Mouse (Mus musculus): ENCODE results near the gene Zfp58. TPM values are rescaled to one million over a fixed set of nuclear protein-coding genes. Genes with fewer than 3 reads are reported as not detected.
A peak's percentile ranks its signal among the peaks of the same experiment; 100 is the strongest.

Zfp58 gene
- polyA plus RNA-seq (2012; rRNA removed): 2.8 and 3.2 TPM in 2 replicates

DNA sequence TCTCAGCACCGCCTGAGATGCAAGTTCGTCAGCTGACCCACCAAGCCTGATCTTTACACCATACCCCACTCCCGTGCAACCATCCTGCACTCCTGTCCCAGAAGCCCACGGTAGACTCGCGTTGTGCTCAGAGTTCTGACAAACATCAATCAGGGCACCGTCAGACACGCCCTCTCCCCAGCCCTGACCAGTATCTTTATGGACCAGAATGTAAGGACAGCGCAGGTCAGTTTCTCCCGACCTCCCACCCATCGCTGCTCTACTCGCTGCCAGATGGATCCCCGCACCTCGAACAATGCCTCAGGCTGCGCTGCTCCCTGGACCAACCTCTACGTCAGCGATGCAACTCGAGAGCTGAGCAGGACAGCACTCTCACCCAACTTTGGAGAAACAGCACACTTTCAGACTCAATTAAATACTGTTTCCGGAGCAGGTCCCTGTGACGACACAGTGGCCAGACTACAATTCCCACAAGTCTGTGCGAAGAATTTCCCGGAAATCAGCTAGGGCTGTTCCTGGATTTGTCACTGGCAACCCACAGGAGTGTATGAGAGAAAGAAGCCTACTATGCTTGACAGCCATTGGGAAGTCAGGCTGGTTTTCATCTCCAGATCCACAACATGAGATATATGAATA, at the start of gene Zfp58:
Gene Zfp58 (minus strand): TSS at position 472 of the 636 bp plus-strand sequence.
- Histone ChIP-seq H3K4me1 (ENCODE audit: control insufficient read depth, insufficient read depth, low read length) (peaks cover 2% of the 10 kb centered on the region), H3K36me3 (ENCODE audit: control insufficient read depth, insufficient read depth, low read length) (no peaks in the 10 kb centered on the region), H3K4me3 (ENCODE audit: control insufficient read depth, low read depth, low read length) (peak within 1 kb of the TSS; percentile 91), H3K27ac (ENCODE audit: control insufficient read depth, insufficient read depth, low read depth, low read length) (peak within 1 kb of the TSS; percentile 39; the same call in 1 of the 2 replicates), H3K27me3 (ENCODE audit: control insufficient read depth, insufficient read depth, low read length) (no peaks in the 10 kb centered on the region)
- TF ChIP-seq CTCF (IDR thresholded peaks at IDR 0.05; ENCODE audit: control insufficient read depth, insufficient read depth, insufficient replicate concordance, low read depth, low read length): no peak
- TF ChIP-seq POLR2A (IDR thresholded peaks at IDR 0.05; ENCODE audit: control insufficient read depth, low read depth, low read length): 0 out of 2 replicates have a peak, but pooled peaks have one; percentile 39

DNA sequence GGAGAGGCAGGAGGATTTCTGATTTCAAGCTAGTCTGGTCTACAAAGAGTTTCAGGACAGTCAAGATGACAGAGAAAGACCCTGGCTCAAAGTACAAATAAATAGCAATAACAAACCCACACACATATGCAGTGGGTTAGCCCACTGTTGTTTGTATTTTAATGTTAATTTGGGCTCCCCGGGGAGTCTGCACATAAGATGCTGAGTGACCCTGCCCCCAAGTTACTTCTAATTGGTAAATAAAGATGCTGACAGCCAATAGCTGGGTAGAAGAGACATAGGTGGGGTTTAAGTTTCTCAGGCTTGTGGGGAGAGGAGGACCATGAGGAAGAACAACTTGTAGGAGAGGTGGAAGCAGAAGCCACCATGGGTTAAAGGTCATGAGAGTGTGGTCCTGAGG, 45.6 kb upstream of the Zfp58 start:
- Histone ChIP-seq H3K27ac (ENCODE audit: control insufficient read depth, insufficient read depth, low read depth, low read length) (no peak overlapping the region), H3K27me3 (ENCODE audit: control insufficient read depth, insufficient read depth, low read length) (no peaks in the 10 kb centered on the region), H3K4me3 (ENCODE audit: control insufficient read depth, low read depth, low read length) (no peak overlapping the region), H3K36me3 (ENCODE audit: control insufficient read depth, insufficient read depth, low read length) (peaks cover 2% of the 10 kb centered on the region; the same call in 1 of the 2 replicates), H3K4me1 (ENCODE audit: control insufficient read depth, insufficient read depth, low read length) (no peaks in the 10 kb centered on the region)
- no peak for TF ChIP-seq POLR2A (IDR thresholded peaks at IDR 0.05; ENCODE audit: control insufficient read depth, low read depth, low read length)

DNA sequence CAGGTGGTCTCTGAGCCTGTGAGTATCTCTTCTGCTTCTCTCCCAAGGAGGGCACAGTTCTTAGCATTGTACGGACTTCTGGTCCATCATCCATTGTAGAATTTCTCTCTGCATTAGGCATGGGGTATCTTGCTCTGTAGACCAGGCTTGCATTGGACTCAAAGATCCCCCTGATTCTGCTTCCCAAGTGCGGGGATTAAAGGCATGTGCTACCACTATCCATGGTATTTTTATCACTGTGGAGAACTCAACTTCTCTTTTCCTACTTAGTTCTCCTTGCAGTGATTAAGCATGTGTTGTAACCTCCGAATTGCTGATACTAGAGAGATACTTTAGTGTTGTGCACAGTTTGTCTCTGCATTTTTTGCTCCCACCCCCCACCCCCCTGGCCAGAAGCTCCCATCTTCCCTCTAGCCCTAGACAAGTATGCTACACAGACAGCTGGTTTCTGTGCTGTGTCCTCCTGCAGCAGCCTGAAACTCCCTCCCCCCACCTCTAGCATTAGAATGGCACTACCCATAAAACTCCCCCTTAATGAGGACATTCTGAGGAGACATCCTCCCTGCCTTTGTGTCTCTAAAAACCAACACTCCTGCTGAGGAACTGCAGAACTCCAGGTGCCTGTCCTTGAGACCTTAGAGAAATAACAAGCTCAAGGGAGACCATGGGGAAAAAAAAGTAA, 26.8 kb upstream of the Zfp58 start:
- TF ChIP-seq CTCF (IDR thresholded peaks at IDR 0.05; ENCODE audit: control insufficient read depth, insufficient read depth, insufficient replicate concordance, low read depth, low read length) (no peak), POLR2A (IDR thresholded peaks at IDR 0.05; ENCODE audit: control insufficient read depth, low read depth, low read length) (no peak)
- Histone ChIP-seq H3K4me3 (ENCODE audit: control insufficient read depth, low read depth, low read length) (peak overlapping the region; percentile 78), H3K27me3 (ENCODE audit: control insufficient read depth, insufficient read depth, low read length) (no peaks in the 10 kb centered on the region), H3K36me3 (ENCODE audit: control insufficient read depth, insufficient read depth, low read length) (no peaks in the 10 kb centered on the region), H3K4me1 (ENCODE audit: control insufficient read depth, insufficient read depth, low read length) (peaks cover 2% of the 10 kb centered on the region), H3K27ac (ENCODE audit: control insufficient read depth, insufficient read depth, low read depth, low read length) (no peak overlapping the region)

DNA sequence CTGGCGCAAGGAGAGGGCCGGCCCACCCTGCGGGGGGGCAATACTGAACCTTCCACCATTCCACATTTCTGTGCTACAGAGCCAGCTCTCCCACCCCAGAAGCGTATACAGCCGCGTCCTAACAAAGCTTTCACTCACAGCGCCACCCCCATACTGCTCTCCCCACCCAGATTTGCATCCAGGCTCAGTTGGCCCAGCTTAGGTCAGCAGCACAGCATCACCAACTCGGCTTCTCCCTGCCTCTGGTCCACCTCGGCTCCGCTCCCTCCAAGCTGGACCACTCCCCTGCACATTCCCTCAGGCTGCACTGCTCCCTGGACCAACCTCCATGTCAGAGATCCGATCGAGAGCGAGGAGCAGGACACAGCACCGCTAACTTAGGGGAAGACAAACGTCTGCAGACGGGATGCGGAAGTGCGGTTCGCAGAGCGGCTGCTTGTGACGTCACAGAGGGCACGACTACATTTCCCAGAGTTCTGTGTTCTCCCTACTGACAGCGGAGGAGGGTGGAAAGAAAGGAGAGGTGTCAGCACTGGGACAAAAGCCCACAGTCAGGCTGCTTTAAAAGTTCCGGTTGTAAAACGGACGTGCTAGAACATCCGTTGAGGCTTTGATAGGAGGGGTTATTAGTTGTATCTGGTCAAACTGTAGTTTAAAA, 25.5 kb upstream of the Zfp58 start, which contains the start of the genes Gm26965 and Zfp87:
Gene Gm26965 (minus strand): TSS at position 399 of the 658 bp plus-strand sequence.
Gene Zfp87 (minus strand): TSS at position 425 of the 658 bp plus-strand sequence.
- Histone ChIP-seq H3K4me3 (ENCODE audit: control insufficient read depth, low read depth, low read length) (peak within 1 kb of the TSS; percentile 98), H3K4me1 (ENCODE audit: control insufficient read depth, insufficient read depth, low read length) (peaks cover 2% of the 10 kb centered on the region), H3K36me3 (ENCODE audit: control insufficient read depth, insufficient read depth, low read length) (no peaks in the 10 kb centered on the region), H3K27ac (ENCODE audit: control insufficient read depth, insufficient read depth, low read depth, low read length) (peak within 1 kb of the TSS; percentile 82), H3K27me3 (ENCODE audit: control insufficient read depth, insufficient read depth, low read length) (no peaks in the 10 kb centered on the region)
- TF ChIP-seq CTCF (IDR thresholded peaks at IDR 0.05; ENCODE audit: control insufficient read depth, insufficient read depth, insufficient replicate concordance, low read depth, low read length): 0 out of 2 replicates have a peak, but pooled peaks have one; percentile 6
- peak; percentile 95; the same call in 1 of the 2 replicates for TF ChIP-seq POLR2A (IDR thresholded peaks at IDR 0.05; ENCODE audit: control insufficient read depth, low read depth, low read length)

DNA sequence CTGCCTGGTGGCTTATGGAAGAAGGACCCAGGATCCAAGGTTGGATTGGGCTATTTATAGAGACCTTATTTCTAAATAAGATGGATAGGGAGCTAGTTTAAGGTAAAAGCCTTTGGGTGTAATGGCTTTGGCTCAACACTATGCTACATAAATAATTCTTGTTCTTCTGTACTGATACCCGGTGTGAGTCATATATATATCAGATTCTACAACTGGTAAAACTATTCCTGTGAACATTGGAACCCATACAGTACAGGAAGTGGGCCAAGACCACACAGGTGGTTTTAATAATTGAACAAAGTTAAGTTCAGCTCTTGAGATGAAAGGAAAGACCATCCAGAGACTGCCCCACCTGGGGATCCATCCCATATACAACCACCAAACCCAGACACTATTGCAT, 553 bp upstream of the Zfp58 start:
- TF ChIP-seq POLR2A (IDR thresholded peaks at IDR 0.05; ENCODE audit: control insufficient read depth, low read depth, low read length) (no peak), CTCF (IDR thresholded peaks at IDR 0.05; ENCODE audit: control insufficient read depth, insufficient read depth, insufficient replicate concordance, low read depth, low read length) (no peak)
- Histone ChIP-seq H3K36me3 (ENCODE audit: control insufficient read depth, insufficient read depth, low read length) (no peaks in the 10 kb centered on the region), H3K27me3 (ENCODE audit: control insufficient read depth, insufficient read depth, low read length) (no peaks in the 10 kb centered on the region), H3K4me1 (ENCODE audit: control insufficient read depth, insufficient read depth, low read length) (peaks cover 2% of the 10 kb centered on the region), H3K4me3 (ENCODE audit: control insufficient read depth, low read depth, low read length) (no peak overlapping the region; the same call in 1 of the 2 replicates), H3K27ac (ENCODE audit: control insufficient read depth, insufficient read depth, low read depth, low read length) (no peak overlapping the region)

DNA sequence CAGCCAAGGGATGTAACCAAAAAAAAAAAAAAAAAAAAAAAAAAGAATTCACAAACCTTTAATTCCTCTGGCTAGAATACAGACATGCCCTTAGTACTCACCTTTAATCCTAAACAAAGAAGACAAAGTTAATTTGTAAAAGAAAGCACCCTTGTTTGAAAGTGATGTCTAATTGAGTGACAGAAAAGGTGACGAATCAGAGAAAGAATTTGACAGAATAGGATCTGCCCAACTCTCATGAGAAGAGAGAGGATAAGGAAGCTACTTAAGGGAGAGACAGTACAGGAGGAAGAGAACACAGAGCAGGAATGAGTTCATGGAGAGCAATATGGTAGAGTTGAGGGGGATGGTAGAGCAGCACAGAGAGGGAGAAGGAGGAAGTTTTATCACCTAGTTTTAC, 4.7 kb downstream of the Zfp58 start:
- TF ChIP-seq POLR2A (IDR thresholded peaks at IDR 0.05; ENCODE audit: control insufficient read depth, low read depth, low read length) (no peak), CTCF (IDR thresholded peaks at IDR 0.05; ENCODE audit: control insufficient read depth, insufficient read depth, insufficient replicate concordance, low read depth, low read length) (no peak)
- H3K36me3 ChIP-seq (ENCODE audit: control insufficient read depth, insufficient read depth, low read length): no peaks in the 10 kb centered on the region
- no peaks in the 10 kb centered on the region for H3K27me3 ChIP-seq (ENCODE audit: control insufficient read depth, insufficient read depth, low read length)
- no peak overlapping the region for H3K27ac ChIP-seq (ENCODE audit: control insufficient read depth, insufficient read depth, low read depth, low read length)
- peaks cover 2% of the 10 kb centered on the region for H3K4me1 ChIP-seq (ENCODE audit: control insufficient read depth, insufficient read depth, low read length)
- no peak overlapping the region for H3K4me3 ChIP-seq (ENCODE audit: control insufficient read depth, low read depth, low read length)

DNA sequence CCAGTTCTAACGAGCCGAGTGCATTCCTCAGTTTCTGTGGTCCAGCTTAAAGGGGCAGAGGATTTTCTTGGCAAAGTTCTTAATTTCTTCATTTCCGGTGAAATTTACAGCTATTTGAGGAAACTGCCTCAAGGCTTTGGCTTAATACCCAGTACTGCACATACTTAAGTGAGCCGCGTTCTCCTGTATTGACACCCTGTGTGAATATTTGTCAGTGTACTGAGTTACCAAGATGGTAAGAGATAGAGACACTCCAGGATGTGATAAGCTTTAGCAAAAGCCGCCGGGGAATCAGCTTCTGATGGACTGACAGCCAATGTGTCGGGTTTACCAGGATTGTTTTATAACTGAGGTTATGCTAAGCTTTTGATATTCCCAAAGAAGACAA, 15.9 kb downstream of the Zfp58 start:
- H3K27ac ChIP-seq (ENCODE audit: control insufficient read depth, insufficient read depth, low read depth, low read length): peak overlapping the region; percentile 78; the same call in 1 of the 2 replicates
- H3K36me3 ChIP-seq (ENCODE audit: control insufficient read depth, insufficient read depth, low read length): no peaks in the 10 kb centered on the region
- H3K27me3 ChIP-seq (ENCODE audit: control insufficient read depth, insufficient read depth, low read length): no peaks in the 10 kb centered on the region
- peaks cover 7% of the 10 kb centered on the region for H3K4me1 ChIP-seq (ENCODE audit: control insufficient read depth, insufficient read depth, low read length)
- TF ChIP-seq CTCF (IDR thresholded peaks at IDR 0.05; ENCODE audit: control insufficient read depth, insufficient read depth, insufficient replicate concordance, low read depth, low read length) (no peak), POLR2A (IDR thresholded peaks at IDR 0.05; ENCODE audit: control insufficient read depth, low read depth, low read length) (no peak)
- H3K4me3 ChIP-seq (ENCODE audit: control insufficient read depth, low read depth, low read length): peak overlapping the region; percentile 89
